Mouse (Mus musculus) adipocyte (in vitro differentiated cells): ENCODE data around the gene Fcgr1.
"Not testable (repeated sequence)": the region's sequence is repeated elsewhere in the genome, so short reads cannot be mapped to it uniquely, and the experiment has no call there.

Experiments used
- DNase-seq: peaks from one replicate; pipeline ENCODE4 v3.0.0-alpha.2; 2016; ENCODE audit warnings: low spot score

Gene Fcgr1

DNA sequence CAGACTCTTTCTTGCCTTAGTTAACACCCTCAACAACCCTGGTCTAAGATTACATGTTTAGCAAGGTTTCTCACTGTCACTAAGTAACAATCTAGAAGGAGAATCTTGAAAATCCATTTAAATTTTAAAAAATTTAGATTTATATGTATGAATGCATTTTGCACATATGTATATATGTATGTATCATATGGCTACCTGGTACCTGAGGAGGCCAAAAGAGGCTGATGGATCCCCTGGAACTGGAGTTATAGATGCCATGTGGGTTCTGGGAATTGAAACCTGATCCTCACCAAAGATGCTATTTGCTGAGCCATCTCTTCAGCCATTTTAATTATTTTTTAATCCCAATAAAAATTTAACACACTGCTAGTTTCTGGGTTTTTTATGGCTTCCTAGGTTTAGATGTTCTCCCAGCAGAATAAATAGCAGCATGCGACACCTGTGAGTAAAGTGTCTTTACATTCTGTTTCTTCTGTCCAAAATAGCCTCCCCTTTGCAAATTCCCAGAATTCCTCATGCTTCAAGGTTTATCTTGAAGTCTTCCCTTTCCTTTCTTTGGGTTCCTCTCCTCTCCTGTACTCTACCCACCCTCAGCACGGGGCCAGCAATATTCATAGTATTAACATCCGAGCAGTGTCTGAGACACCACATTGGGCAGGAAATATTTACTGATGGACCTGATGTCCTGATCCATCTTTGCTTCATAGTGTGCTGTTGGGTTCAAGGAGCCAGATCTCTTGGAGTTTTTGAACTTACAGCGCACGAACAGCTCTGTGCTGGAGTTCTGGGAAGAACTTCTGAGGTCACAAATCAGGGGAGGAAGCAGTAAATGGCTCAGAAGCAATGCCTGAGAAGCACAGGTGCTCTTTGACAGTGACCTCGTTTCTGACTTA, 45.4 kb downstream of the Fcgr1 start:
- DNase-seq: no peak

DNA sequence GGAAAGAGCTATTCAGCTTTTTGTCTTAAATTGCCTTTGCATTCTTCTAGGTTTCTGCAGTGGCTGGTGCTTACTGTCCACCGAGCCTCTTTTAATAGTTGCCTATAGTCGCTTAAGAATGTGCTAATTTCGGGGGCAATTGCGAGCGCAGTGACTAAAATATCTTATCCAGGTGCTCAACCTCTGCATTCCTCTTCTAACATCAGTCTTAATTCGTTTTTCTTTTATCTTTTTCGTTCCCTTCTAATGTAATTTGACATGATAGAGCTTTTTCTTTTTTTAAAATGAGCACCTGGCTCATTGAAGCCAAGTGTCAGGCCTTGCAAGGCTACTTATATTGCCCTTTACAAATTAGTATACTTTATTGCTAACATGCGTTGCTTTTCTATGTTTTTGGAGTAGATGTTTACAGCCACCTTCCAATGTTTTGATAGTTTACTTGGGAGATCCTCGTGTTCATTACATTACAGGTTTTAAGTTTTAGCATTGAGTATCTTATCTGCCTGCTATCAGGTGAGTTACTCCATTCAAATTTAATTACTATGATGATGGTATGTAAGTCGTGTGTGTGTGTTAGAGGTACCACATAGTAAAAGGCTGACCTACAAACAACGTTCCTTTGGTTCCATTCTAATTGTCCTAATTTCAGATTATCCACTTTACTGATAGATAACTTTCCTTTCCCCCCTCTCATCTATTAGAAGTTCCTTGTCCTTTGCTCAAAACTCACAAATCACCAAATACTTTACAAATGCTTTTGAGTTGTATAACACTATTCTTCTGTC, 46.2 kb downstream of the Fcgr1 start:
- DNase-seq: no peak

DNA sequence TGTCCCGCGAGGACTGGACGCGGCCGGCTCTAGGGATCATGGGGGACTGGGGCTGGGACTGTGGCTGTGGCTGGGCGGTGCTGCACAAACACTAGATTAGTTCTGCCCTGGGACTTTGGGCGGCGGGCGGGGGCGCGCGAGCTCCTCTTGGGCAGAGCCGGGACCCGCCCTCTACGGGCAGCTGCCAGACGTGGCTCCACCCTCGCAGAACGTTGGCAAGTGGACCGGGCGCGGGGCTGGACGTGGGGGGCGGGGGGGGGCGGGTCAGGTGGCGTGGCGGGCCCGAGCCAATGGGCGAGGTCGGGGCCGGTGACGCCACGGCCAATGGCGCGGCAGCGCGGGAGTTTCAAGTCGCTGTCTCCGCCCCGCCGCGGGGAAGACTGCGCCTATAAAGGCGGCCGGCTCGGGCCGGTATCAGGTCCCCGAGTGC, 47.3 kb downstream of the Fcgr1 start, which contains the start of gene Hist2h3c1:
Gene Hist2h3c1 (plus strand): TSS at position 259 of the 430 bp plus-strand sequence.
- DNase-seq: not testable (repeated sequence)

DNA sequence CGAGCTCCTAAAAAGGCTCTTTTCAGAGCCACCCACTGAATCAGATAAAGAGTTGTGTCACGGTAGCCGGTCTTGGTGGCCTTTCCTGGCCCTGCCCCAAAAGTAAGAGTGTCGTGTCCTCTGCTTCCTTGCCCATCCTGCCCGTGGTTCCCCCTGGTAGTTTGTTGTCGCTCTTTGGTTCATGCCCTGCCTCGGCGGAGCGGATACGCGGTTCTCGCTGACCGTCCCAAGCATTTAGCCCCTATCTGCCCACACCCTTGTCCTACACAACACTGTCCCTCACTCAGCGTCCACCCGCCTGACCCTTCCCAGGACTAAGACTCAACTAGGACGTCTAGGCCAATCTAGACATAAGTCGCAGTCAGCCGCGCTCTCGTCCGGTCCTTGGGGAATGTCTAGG, 47.8 kb downstream of the Fcgr1 start:
- DNase-seq: not testable (repeated sequence)

DNA sequence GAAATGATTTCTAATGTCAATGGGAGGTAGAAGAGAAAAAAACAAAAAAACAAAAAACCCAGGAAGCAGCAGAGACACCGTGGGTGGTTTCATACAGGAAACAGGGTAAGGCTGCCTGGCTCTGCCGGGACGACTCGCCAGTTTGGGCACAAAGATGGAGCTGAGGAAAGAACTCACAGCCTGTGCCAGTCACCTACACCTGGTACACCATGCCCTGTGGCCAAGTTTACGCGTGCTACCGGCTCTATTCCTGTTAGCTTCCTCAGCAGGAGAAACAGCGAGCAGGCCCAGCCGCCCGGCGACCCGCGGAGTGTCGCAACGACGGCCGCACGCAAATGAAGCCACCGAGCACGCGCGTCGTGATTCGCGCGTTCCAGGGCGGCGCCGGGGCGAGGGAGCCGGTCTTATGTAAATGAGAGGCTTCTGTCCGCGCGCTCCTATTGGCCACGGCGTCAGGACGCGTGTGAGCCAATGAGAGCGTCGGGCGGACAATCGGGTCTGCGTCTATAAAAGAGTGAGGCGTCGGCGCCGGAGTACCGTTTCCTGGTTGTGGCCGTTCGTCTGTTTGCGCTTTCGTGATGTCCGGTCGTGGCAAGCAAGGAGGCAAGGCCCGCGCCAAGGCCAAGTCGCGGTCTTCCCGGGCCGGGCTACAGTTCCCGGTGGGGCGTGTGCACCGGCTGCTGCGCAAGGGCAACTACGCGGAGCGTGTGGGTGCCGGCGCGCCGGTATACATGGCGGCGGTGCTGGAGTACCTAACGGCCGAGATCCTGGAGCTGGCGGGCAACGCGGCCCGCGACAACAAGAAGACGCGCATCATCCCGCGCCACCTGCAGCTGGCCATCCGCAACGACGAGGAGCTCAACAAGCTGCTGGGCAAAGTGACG, 48.5 kb downstream of the Fcgr1 start, which contains the start of gene Hist2h2aa1:
Gene Hist2h2aa1 (plus strand): TSS at position 495 of the 884 bp plus-strand sequence.
- DNase-seq: peak; percentile 82

DNA sequence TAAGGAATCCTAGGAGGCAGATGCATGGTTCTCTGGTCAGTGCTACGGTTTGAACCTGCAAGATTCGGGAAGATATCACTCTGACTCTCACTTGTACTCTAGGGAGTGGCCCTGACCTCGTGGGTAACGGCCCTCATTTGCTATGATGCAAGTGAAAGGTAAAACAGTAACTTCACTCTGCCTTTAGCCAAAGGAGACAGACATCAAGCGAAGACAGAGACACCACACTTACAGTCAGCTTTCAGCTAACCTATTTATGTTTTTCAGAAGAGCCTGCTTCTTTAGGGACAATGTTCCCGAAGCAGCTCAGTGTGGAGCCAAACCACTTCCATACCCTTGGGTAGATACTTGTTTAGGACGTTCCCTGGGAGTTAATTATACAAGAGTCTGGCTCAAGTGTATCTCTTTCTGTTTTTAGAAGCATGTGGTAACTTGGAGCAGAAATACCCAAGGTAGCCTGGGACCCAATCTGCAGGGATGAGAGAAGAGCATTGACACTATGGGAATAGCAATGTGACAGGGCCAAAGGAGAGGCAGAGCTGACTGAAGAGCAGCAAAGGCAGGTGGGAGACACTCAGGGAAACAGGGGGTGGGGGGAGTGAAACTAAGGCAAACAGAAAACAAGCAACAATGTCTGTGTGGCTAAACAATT, 49.7 kb downstream of the Fcgr1 start:
- peak; percentile 43 for DNase-seq

DNA sequence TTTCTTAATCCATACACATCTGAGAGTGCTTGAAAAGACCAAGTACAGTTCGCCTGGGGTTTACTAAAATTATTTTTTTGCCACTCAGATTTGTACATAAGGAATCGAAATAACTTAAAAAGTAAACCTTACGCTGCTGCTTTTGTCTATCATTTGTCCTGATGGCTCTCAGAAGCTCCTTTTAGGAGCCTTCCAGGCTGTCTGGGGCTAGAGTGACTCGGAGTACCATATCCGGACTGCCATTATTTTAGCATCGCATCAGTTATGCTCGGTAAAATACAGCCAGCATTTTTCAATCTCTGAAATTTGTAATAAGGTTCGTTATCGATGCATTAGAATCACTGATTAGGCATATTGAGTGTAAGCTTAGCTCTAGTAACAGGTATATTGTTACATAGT, 53.0 kb downstream of the Fcgr1 start:
- DNase-seq: no peak

DNA sequence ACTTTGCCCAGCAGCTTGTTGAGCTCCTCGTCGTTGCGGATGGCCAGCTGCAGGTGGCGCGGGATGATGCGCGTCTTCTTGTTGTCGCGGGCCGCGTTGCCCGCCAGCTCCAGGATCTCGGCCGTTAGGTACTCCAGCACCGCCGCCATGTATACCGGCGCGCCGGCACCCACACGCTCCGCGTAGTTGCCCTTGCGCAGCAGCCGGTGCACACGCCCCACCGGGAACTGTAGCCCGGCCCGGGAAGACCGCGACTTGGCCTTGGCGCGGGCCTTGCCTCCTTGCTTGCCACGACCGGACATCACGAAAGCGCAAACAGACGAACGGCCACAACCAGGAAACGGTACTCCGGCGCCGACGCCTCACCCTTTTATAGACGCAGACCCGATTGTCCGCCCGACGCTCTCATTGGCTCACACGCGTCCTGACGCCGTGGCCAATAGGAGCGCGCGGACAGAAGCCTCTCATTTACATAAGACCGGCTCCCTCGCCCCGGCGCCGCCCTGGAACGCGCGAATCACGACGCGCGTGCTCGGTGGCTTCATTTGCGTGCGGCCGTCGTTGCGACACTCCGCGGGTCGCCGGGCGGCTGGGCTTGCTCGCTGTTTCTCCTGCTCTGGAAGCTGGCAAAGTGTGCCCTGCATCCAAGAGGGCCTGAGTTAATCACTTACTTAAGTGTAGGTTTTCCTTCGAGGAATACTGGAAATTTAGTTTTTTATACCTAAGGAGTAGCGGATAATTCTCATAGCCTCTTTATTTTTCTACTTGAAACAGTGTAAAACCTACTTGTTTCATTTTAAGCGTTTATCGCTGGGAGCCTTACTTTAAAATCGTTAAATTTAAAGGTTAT, 53.6 kb downstream of the Fcgr1 start, which contains the start of gene Hist2h2aa2:
Gene Hist2h2aa2 (minus strand): TSS at position 328 of the 850 bp plus-strand sequence.
- peak; percentile 64 for DNase-seq

DNA sequence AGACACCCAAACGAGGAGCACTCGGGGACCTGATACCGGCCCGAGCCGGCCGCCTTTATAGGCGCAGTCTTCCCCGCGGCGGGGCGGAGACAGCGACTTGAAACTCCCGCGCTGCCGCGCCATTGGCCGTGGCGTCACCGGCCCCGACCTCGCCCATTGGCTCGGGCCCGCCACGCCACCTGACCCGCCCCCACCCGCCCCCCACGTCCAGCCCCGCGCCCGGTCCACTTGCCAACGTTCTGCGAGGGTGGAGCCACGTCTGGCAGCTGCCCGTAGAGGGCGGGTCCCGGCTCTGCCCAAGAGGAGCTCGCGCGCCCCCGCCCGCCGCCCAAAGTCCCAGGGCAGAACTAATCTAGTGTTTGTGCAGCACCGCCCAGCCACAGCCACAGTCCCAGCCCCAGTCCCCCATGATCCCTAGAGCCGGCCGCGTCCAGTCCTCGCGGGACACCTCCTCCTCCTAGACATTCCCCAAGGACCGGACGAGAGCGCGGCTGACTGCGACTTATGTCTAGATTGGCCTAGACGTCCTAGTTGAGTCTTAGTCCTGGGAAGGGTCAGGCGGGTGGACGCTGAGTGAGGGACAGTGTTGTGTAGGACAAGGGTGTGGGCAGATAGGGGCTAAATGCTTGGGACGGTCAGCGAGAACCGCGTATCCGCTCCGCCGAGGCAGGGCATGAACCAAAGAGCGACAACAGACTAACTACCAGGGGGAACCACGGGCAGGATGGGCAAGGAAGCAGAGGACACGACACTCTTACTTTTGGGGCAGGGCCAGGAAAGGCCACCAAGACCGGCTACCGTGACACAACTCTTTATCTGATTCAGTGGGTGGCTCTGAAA, 54.6 kb downstream of the Fcgr1 start, which contains the start of gene Hist2h3c2:
Gene Hist2h3c2 (minus strand): TSS at position 174 of the 840 bp plus-strand sequence.
- DNase-seq: not testable (repeated sequence)

DNA sequence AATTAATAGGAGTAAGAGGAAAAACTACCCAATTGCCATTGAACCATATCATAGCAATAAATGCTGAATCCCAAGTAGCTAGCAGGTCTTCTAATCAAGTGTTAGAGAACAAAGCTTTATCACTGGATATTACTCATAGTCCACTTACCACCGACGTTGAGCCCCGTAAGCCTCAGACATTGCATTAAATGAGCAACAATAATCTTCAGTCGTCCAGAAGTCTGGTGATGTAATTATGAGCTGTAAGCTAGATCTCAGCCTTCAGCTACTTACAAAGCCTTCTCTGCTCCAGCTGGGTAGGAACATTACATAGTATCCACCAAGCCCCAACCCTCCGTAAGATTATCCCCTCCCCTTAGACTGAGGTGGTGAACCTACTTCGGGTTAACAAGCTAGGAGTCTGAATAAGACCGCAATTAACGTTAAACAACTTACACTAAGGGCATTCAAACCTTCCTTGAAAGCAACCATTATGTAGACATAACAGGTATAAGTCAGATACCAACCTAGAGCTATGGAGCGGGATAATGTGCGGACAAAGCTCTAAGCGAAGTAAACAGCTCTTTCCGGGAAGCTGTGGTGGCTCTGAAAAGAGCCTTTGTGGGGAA, 55.8 kb downstream of the Fcgr1 start:
- peak; percentile 35 for DNase-seq

DNA sequence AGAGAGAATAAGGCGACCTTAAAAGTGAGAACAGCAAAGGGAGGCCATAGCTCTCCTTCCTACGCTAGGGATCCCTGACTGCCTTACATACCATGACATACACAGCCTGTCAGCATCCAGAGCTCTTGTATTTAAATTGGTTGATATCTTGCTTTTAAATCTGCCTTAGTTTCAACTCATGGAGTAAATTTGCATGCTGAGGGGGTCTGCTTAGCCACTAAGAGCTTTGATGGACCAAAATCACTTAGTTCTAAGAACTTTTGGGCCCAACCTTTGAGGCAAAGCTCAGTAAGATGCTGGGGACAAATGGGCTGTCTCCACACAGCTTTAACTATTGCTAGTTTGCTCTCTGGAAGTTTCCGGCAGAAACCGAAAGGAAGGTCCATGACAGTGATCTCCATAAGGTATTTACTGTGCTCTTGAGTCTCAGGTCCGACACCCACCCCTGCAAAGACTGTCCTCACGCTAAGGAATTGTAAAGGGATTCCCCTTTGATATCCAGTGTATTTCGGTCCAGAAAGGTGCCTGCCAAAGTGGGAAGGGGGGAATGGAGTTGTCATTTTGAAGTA, 56.4 kb downstream of the Fcgr1 start:
- no peak for DNase-seq

DNA sequence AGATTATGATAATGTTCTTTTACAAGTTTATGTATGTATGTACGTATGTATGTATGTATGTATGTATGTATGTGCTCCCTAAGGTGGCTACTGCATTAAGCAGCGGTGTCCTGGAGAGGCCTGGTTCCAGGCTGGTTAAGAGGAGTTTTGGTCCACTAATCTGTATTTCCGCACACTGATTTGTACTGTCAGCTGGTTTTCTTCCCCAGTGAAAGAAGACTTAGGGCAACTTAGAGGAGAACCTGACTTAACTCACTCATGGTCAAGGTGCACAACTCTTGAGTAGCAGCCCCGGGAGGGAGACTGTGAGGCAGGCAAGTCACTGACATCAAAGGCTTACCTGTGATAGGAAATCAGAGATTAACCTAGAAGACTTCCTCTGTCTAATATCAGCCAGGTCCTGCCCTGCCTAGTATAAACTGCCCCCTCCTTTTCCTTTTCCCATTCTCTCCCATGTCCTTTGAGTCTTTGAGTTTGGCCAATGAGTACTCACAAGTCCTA, 56.9 kb downstream of the Fcgr1 start:
- DNase-seq: no peak

DNA sequence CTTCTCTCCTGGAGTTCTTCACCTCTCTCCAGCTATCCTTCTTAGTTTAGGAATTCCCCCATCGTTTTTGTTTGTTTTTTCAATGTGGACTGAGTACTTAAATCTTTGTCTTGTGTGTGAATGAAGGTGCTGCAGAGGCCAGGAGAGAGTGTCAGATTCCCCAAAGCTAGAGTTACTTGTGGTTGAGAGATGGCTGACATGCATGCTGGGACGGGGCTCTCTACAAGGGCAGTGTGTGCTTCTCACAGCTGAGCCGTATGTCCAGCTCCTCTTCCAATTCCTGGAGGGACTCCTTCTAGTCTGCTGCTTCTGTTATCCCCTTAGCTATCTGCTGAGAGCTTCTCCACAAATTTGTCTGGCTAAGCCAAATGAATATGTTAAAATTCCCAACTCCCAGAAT, 57.9 kb downstream of the Fcgr1 start:
- DNase-seq: no peak

DNA sequence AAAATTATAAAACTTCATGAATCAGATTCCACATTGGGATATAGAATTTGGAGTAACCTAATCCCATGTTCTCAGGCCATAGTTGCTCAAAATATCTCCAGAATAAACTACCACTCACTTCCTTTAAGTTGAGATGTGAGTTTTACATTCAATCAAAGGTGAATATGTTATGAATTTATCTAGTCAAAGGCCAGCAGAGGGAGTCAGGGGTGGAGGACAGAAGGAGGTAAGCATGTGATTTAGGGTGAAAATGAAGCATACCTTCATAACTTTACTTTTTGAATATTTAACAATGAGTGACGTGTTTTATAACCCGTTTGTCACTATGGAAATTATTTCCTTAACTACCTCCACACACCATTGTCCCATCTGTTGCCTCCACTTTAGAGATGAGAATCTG, 58.9 kb downstream of the Fcgr1 start:
- no peak for DNase-seq
